Mouse (Mus musculus) left cerebral cortex, postnatal 4 days (tissue): ENCODE data around the gene Zbtb40. TPM values are rescaled to one million over a fixed set of nuclear protein-coding genes. Genes with fewer than 3 reads are reported as not detected.

ENCODE experiments used
- DNase-seq: peaks from one replicate; pipeline ENCODE4 v3.0.0-alpha.2; 2022
- intact Hi-C: fragments of 180-260 bp; cut with DNase I; formaldehyde crosslinking; loops from one replicate; pipeline ENCODE4 v1.15.1; 2025
- total RNA-seq, 2 experiments: library from RNA; stranded (reverse); gene quantifications; 2 replicates each; pipeline ENCODE4 v1.2.3; 2021

Zbtb40 gene
- total RNA-seq, 2 experiments from 2014 or later: 8.8 to 12.7 TPM

- DNase-seq: peak; percentile 74
- intact Hi-C loops: no loop called here
These were observed 105.8 kb downstream of the Zbtb40 start for GRCm38 (mm10) chr4:136942761-136943160.

- intact Hi-C loops: no loop called here
- no peak for DNase-seq
These were observed 110.7 kb downstream of the Zbtb40 start for GRCm38 (mm10) chr4:136937935-136938334.

- intact Hi-C loops: no loop called here
- no peak for DNase-seq
These were observed 111.3 kb downstream of the Zbtb40 start for GRCm38 (mm10) chr4:136937344-136937743.

- intact Hi-C loops: no loop called here
- DNase-seq: no peak
These were observed 113.6 kb downstream of the Zbtb40 start for GRCm38 (mm10) chr4:136934746-136935613.

- intact Hi-C loops: no loop called here
- no peak for DNase-seq
These were observed 118.1 kb downstream of the Zbtb40 start for GRCm38 (mm10) chr4:136930474-136930873.

Other genes with a start within 250 kb of the Zbtb40 start
- 10 to 100 TPM; 73.6 to 75.3 TPM for gene Ephb2, start 212.8 kb downstream of the Zbtb40 start, total RNA-seq
- 10 to 100 TPM; 15.3 to 17.2 TPM for gene C1qb, start 162.6 kb downstream of the Zbtb40 start, total RNA-seq
- gene C1qc, start 155.7 kb downstream of the Zbtb40 start, total RNA-seq: 10 to 100 TPM; 11.3 to 14.8 TPM
- 10 to 100 TPM; 12.5 to 14.2 TPM for gene C1qa, start 150.0 kb downstream of the Zbtb40 start, total RNA-seq
- 10 to 100 TPM; 21.6 to 23.0 TPM for gene Epha8, start 92.0 kb downstream of the Zbtb40 start, total RNA-seq
- 1 to 10 TPM; 7.5 to 7.7 TPM for gene Wnt4, start 228.7 kb upstream of the Zbtb40 start, total RNA-seq